Mouse (Mus musculus): ENCODE data around the gene Xpnpep2. TPM values are rescaled to one million over a fixed set of nuclear protein-coding genes. Genes with fewer than 3 reads are reported as not detected.

Gene Xpnpep2
- total and polyA plus RNA-seq, 3 experiments = 1.5 to 2.1 (median 1.9) TPM

- no peak for DNase-seq
- TF ChIP-seq POLR2A (IDR thresholded peaks at IDR 0.05; ENCODE audit: insufficient read depth, low read depth, low read length) (no peak), EP300 (IDR thresholded peaks at IDR 0.05; ENCODE audit: insufficient read depth, low read depth, low read length) (no peak), CTCF (IDR thresholded peaks at IDR 0.05) (no peak)
- H3K79me2 ChIP-seq (replicated peaks; ENCODE audit: control insufficient read depth, insufficient read depth, low read length) = no peaks in the 10 kb centered on the region
- H3K4me3 ChIP-seq = no peak overlapping the region
- H3K9ac ChIP-seq (ENCODE audit: low read depth, low read length) = no peak overlapping the region
- no peaks in the 10 kb centered on the region for H3K27me3 ChIP-seq (ENCODE audit: control insufficient read depth, insufficient read depth, low read length)
- intact Hi-C loops (cut with DNase I) = no loop called here
- WGBS = 76% methylated on average over 11 of the region's 11 CpGs
- H3K36me3 ChIP-seq (ENCODE audit: control insufficient read depth, insufficient read depth, low read length) = no peaks in the 10 kb centered on the region
- no peaks in the 10 kb centered on the region for H3K4me1 ChIP-seq (ENCODE audit: control insufficient read depth, insufficient read depth, low read length)
- H3K27ac ChIP-seq = no peak overlapping the region
Measured at GRCm38 (mm10) chrX:48158229-48158919, 49.8 kb downstream of the Xpnpep2 start.

GRCm38 (mm10) chrX:48169892-48170291, 61.4 kb downstream of the Xpnpep2 start:
- TF ChIP-seq EP300 (IDR thresholded peaks at IDR 0.05; ENCODE audit: insufficient read depth, low read depth, low read length) (no peak), CTCF (IDR thresholded peaks at IDR 0.05) (no peak), POLR2A (IDR thresholded peaks at IDR 0.05; ENCODE audit: insufficient read depth, low read depth, low read length) (no peak)
- no peak for DNase-seq
- intact Hi-C loops (cut with DNase I) = no loop called here
- Histone ChIP-seq H3K36me3 (ENCODE audit: control insufficient read depth, insufficient read depth, low read length) (no peaks in the 10 kb centered on the region), H3K4me1 (ENCODE audit: control insufficient read depth, insufficient read depth, low read length) (no peaks in the 10 kb centered on the region), H3K27me3 (ENCODE audit: control insufficient read depth, insufficient read depth, low read length) (no peaks in the 10 kb centered on the region), H3K9ac (ENCODE audit: low read depth, low read length) (no peak overlapping the region), H3K4me3 (no peak overlapping the region), H3K79me2 (replicated peaks; ENCODE audit: control insufficient read depth, insufficient read depth, low read length) (no peaks in the 10 kb centered on the region), H3K27ac (no peak overlapping the region)
- 68% methylated on average over 1 of the region's 1 CpGs for WGBS

- H3K4me3 ChIP-seq = no peak overlapping the region
- no peak for DNase-seq
- intact Hi-C loops (cut with DNase I) = no loop called here
- no peaks in the 10 kb centered on the region for H3K27me3 ChIP-seq (ENCODE audit: control insufficient read depth, insufficient read depth, low read length)
- H3K79me2 ChIP-seq (replicated peaks; ENCODE audit: control insufficient read depth, insufficient read depth, low read length) = no peaks in the 10 kb centered on the region
- no peak overlapping the region for H3K9ac ChIP-seq (ENCODE audit: low read depth, low read length)
- H3K36me3 ChIP-seq (ENCODE audit: control insufficient read depth, insufficient read depth, low read length) = no peaks in the 10 kb centered on the region
- TF ChIP-seq POLR2A (IDR thresholded peaks at IDR 0.05; ENCODE audit: insufficient read depth, low read depth, low read length) = no peak
- no peak for TF ChIP-seq CTCF (IDR thresholded peaks at IDR 0.05)
- TF ChIP-seq EP300 (IDR thresholded peaks at IDR 0.05; ENCODE audit: insufficient read depth, low read depth, low read length) = no peak
- WGBS = 37% methylated on average over 1 of the region's 1 CpGs
- H3K4me1 ChIP-seq (ENCODE audit: control insufficient read depth, insufficient read depth, low read length) = no peaks in the 10 kb centered on the region
- no peak overlapping the region for H3K27ac ChIP-seq
Measured at GRCm38 (mm10) chrX:48170368-48170767, 61.8 kb downstream of the Xpnpep2 start.

GRCm38 (mm10) chrX:48181844-48182243, 73.3 kb downstream of the Xpnpep2 start:
- WGBS = 43% methylated on average over 6 of the region's 6 CpGs

DNA sequence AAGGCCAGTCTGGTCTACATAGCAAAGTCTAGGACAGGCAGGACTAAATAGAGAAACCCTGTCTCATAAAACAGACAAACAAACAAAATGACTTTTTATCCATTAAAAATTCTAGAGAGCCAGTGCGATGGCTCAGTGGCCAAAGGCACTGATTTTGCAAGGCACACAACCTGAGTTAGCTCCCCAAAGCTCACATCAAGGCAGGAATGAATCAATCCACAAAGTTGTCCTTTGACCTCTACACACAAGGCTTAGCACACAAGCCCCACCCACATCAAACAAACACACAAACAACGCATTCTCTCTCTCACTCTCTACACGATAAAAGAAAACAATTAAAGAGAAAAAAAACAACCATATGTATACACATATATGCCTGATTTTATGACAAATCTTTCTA, 76.2 kb downstream of the Xpnpep2 start:
- Histone ChIP-seq H3K9ac (ENCODE audit: low read depth, low read length) (no peak overlapping the region), H3K4me3 (no peak overlapping the region), H3K4me1 (ENCODE audit: control insufficient read depth, insufficient read depth, low read length) (peaks cover 2% of the 10 kb centered on the region), H3K36me3 (ENCODE audit: control insufficient read depth, insufficient read depth, low read length) (no peaks in the 10 kb centered on the region), H3K27ac (no peak overlapping the region), H3K79me2 (replicated peaks; ENCODE audit: control insufficient read depth, insufficient read depth, low read length) (no peaks in the 10 kb centered on the region), H3K27me3 (ENCODE audit: control insufficient read depth, insufficient read depth, low read length) (no peaks in the 10 kb centered on the region)
- DNase-seq = no peak
- TF ChIP-seq CTCF (IDR thresholded peaks at IDR 0.05) (no peak), POLR2A (IDR thresholded peaks at IDR 0.05; ENCODE audit: insufficient read depth, low read depth, low read length) (no peak), EP300 (IDR thresholded peaks at IDR 0.05; ENCODE audit: insufficient read depth, low read depth, low read length) (no peak)
- WGBS = 78% methylated on average over 3 of the region's 3 CpGs
- intact Hi-C loops (cut with DNase I) = no loop called here

More at GRCm38 (mm10) chrX:48181844-48182243, 73.3 kb downstream of the Xpnpep2 start:
- Histone ChIP-seq H3K27me3 (ENCODE audit: control insufficient read depth, insufficient read depth, low read length) (no peaks in the 10 kb centered on the region), H3K9ac (ENCODE audit: low read depth, low read length) (no peak overlapping the region), H3K36me3 (ENCODE audit: control insufficient read depth, insufficient read depth, low read length) (no peaks in the 10 kb centered on the region), H3K4me3 (no peak overlapping the region), H3K79me2 (replicated peaks; ENCODE audit: control insufficient read depth, insufficient read depth, low read length) (no peaks in the 10 kb centered on the region), H3K27ac (no peak overlapping the region), H3K4me1 (ENCODE audit: control insufficient read depth, insufficient read depth, low read length) (peaks cover 2% of the 10 kb centered on the region)
- no peak for DNase-seq
- intact Hi-C loops (cut with DNase I) = no loop called here
- TF ChIP-seq CTCF (IDR thresholded peaks at IDR 0.05) (no peak), POLR2A (IDR thresholded peaks at IDR 0.05; ENCODE audit: insufficient read depth, low read depth, low read length) (no peak), EP300 (IDR thresholded peaks at IDR 0.05; ENCODE audit: insufficient read depth, low read depth, low read length) (no peak)

Other genes starting within 250 kb of the Xpnpep2 start
- gene Smarca1, start 215.8 kb upstream of the Xpnpep2 start, total RNA-seq (2021) = 1 to 10 TPM; 1.5 TPM
- gene Smarca1, start 215.8 kb upstream of the Xpnpep2 start, polyA plus RNA-seq (2012; rRNA removed) = 0.12 and 0.38 TPM in 2 replicates
- gene Ocrl, start 196.3 kb upstream of the Xpnpep2 start, total RNA-seq (2021) = 10 to 100 TPM in 1 of 2 experiments, 1 to 10 TPM in 1; 9.8 to 11.7 TPM
- gene Ocrl, start 196.3 kb upstream of the Xpnpep2 start, polyA plus RNA-seq (2012; rRNA removed) = 8.4 and 14.9 TPM in 2 replicates
- gene Apln, start 73.9 kb upstream of the Xpnpep2 start, total RNA-seq (2021) = 1 to 10 TPM; 6.6 to 8.2 TPM
- 7.8 and 7.9 TPM in 2 replicates for gene Apln, start 73.9 kb upstream of the Xpnpep2 start, polyA plus RNA-seq (2012; rRNA removed)
- 1 to 10 TPM; 1.2 to 1.3 TPM for gene Sash3, start 37.7 kb downstream of the Xpnpep2 start, total RNA-seq (2021)
- gene Sash3, start 37.7 kb downstream of the Xpnpep2 start, polyA plus RNA-seq (2012; rRNA removed) = 1.4 and 2.9 TPM in 2 replicates
- 10 to 100 TPM; 31.2 to 32.5 TPM for gene Zdhhc9, start 100.2 kb downstream of the Xpnpep2 start, total RNA-seq (2021)
- 25.6 and 36.4 TPM in 2 replicates for gene Zdhhc9, start 100.2 kb downstream of the Xpnpep2 start, polyA plus RNA-seq (2012; rRNA removed)
- gene Utp14a, start 148.1 kb downstream of the Xpnpep2 start, total RNA-seq (2021) = 10 to 100 TPM; 14.0 to 18.1 TPM
- gene Utp14a, start 148.1 kb downstream of the Xpnpep2 start, polyA plus RNA-seq (2012; rRNA removed) = 2.5 and 4.6 TPM in 2 replicates
- 1 to 10 TPM; 5.7 to 6.0 TPM for gene Bcorl1, start 232.6 kb downstream of the Xpnpep2 start, total RNA-seq (2021)
- 2.2 and 2.3 TPM in 2 replicates for gene Bcorl1, start 232.6 kb downstream of the Xpnpep2 start, polyA plus RNA-seq (2012; rRNA removed)

Data from heart, adult 2 months (tissue).